Mouse (Mus musculus) yolk sac, embryonic 10.5 days (tissue): ENCODE results near the gene Clic6.
"Not testable (repeated sequence)": the region's sequence is repeated elsewhere in the genome, so short reads cannot be mapped to it uniquely, and the experiment has no call there.

Experiments
- DNase-seq: peaks from one replicate; pipeline ENCODE4 v3.0.0-alpha.2; 2017; ENCODE audit warnings: low spot score

Clic6 gene

GRCm38 (mm10) chr16:92470706-92471105 lies 14.8 kb upstream of the Clic6 start, which contains the start of gene Rcan1:
Gene Rcan1, minus strand, starts transcription at chr16:92470867.
- DNase-seq: no peak

GRCm38 (mm10) chr16:92472898-92473297 lies 12.6 kb upstream of the Clic6 start:
- DNase-seq: no peak

- peak; percentile 82 for DNase-seq
Measured at GRCm38 (mm10) chr16:92475093-92475860, 10.3 kb upstream of the Clic6 start.

- DNase-seq: peak; percentile 50
Measured at GRCm38 (mm10) chr16:92478561-92479150, 6.9 kb upstream of the Clic6 start.

- DNase-seq: no peak
Measured at GRCm38 (mm10) chr16:92487086-92487485, 1.6 kb downstream of the Clic6 start.

GRCm38 (mm10) chr16:92487489-92487888 lies 2.0 kb downstream of the Clic6 start:
- peak; percentile 45 for DNase-seq

- DNase-seq: no peak
Measured at GRCm38 (mm10) chr16:92488456-92488855, 2.9 kb downstream of the Clic6 start.

GRCm38 (mm10) chr16:92489356-92489755 lies 3.8 kb downstream of the Clic6 start:
- DNase-seq: peak; percentile 61

GRCm38 (mm10) chr16:92497851-92498588 lies 12.5 kb downstream of the Clic6 start:
- DNase-seq: no peak

GRCm38 (mm10) chr16:92498589-92498981 lies 13.0 kb downstream of the Clic6 start:
- peak; percentile 66 for DNase-seq

GRCm38 (mm10) chr16:92499324-92499723 lies 13.8 kb downstream of the Clic6 start:
- no peak for DNase-seq

- DNase-seq: peak; percentile 43
Measured at GRCm38 (mm10) chr16:92500534-92500933, 15.0 kb downstream of the Clic6 start.

GRCm38 (mm10) chr16:92503105-92503504 lies 17.6 kb downstream of the Clic6 start:
- no peak for DNase-seq

GRCm38 (mm10) chr16:92507573-92507972 lies 22.0 kb downstream of the Clic6 start:
- DNase-seq: no peak

- no peak for DNase-seq
Measured at GRCm38 (mm10) chr16:92510835-92511772, 25.6 kb downstream of the Clic6 start.

GRCm38 (mm10) chr16:92511773-92512391 lies 26.3 kb downstream of the Clic6 start:
- no peak for DNase-seq

- not testable (repeated sequence) for DNase-seq
Measured at GRCm38 (mm10) chr16:92514896-92515295, 29.4 kb downstream of the Clic6 start.

- DNase-seq: no peak
Measured at GRCm38 (mm10) chr16:92516139-92516538, 30.6 kb downstream of the Clic6 start.

GRCm38 (mm10) chr16:92518718-92519117 lies 33.2 kb downstream of the Clic6 start:
- DNase-seq: peak; percentile 62

GRCm38 (mm10) chr16:92519820-92520492 lies 34.4 kb downstream of the Clic6 start:
- peak; percentile 44 for DNase-seq

GRCm38 (mm10) chr16:92523351-92523750 lies 37.8 kb downstream of the Clic6 start:
- DNase-seq: no peak
